Mouse (Mus musculus) brain, embryonic 14.5 days (tissue): Measurements from ENCODE around the gene Tmem63c.

Experiments used
- CTCF ChIP-seq: fragments of 200-500 bp; IDR thresholded peaks from 2 replicates; pipeline ENCODE4 v1.5.1; 2012; ENCODE audit warnings: inconsistent platforms, mild to moderate bottlenecking, moderate library complexity, borderline replicate concordance; ENCODE audit not compliant: insufficient read depth, insufficient read length; ENCODE audit errors: extremely low read depth
- POLR2A ChIP-seq: fragments of 200-500 bp; IDR thresholded peaks from 2 replicates; pipeline ENCODE4 v1.6.1; 2012; ENCODE audit warnings: mild to moderate bottlenecking, inconsistent platforms, borderline replicate concordance; ENCODE audit not compliant: poor library complexity, insufficient read depth, insufficient read length, severe bottlenecking; ENCODE audit errors: extremely low read depth

GRCm38 (mm10) chr12:87042456-87042855 lies 21.3 kb downstream of the Tmem63c start:
- TF ChIP-seq CTCF, result no peak
- no peak for TF ChIP-seq POLR2A
